Mouse (Mus musculus) kidney, adult 2 months (tissue): ENCODE data around the gene Zfp740.

Experiments
- CTCF ChIP-seq: fragments of 200-500 bp; conservative IDR thresholded peaks from 2 replicates; pipeline ENCODE4 v1.5.1; 2011; ENCODE audit warnings: low read depth, mild to moderate bottlenecking, control low read depth, low read length, moderate library complexity, mixed read lengths; ENCODE audit not compliant: insufficient read depth, insufficient read length
- POLR2A ChIP-seq: fragments of 200-500 bp; IDR thresholded peaks from one replicate; pipeline ENCODE4 v1.6.1; 2011; ENCODE audit warnings: low read depth, low read length, control low read depth

DNA sequence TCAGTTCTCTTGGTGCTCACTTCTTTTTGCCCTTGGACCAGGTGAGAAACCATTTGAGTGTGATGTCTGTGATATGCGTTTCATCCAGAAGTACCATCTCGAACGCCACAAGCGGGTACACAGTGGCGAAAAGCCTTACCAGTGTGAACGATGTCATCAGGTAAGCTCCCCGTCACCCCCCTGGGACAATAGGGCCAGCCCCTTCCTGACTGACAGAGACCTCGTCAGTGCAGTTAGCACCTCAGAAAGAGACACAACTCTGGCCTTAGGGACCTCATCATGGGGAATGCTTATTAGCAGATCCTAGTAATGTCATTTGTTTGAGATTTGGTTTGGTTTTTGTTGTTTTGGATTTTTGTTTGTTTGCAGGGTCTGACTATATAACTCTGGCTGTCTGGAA lies 6.1 kb downstream of the Zfp740 start:
- TF ChIP-seq CTCF (no peak), POLR2A (no peak)
